Mouse (Mus musculus): ENCODE results near the gene Platr17. TPM values are rescaled to one million over a fixed set of nuclear protein-coding genes. Genes with fewer than 3 reads are reported as not detected.
A peak's percentile ranks its signal among the peaks of the same experiment; 100 is the strongest.
"Not testable (repeated sequence)": the region's sequence is repeated elsewhere in the genome, so short reads cannot be mapped to it uniquely, and the experiment has no call there.

The Platr17 gene
- total and polyA plus RNA-seq, 3 experiments, result not detected

DNA sequence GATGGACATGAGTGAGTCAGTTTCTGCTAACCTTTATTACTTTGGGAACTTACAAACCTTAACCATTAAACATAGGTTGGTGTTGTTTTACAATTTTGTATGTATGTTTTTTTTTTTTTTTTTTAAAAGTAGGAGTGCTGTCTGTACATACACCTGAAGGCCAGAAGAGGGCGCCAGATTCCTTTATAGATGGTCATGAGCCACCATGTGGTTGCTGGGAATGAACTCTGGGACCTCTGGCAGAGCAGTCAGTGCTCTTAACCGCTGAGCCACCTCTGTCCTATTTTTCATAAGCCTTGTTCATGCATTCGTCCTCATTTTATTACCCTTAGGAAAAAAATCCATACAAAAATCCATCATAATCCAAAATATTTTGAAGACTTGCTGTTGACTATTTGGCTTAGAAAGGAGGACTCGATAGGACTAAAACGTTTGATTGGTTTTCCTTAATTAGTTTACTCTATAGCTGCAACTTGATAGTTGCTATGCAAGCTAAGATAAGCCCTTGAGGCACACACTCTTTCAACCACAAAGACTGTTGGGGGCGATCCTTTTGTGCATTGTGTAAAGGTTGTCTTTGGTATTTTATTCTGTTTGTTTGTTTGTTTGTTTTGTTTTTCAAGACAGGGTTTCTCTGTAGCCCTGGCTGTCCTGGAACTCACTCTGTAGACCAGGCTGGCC, 7.7 kb upstream of the Platr17 start:
- Histone ChIP-seq H3K9ac (ENCODE audit: control insufficient read depth, low read depth, low read length, poor library complexity, severe bottlenecking) (peak overlapping the region; percentile 58), H3K4me3 (ENCODE audit: control insufficient read depth in 1 of 2, insufficient read depth in 1 of 2, low read depth in 2 of 2, low read length in 2 of 2) (peak overlapping the region; percentile 28 to 36), H3K27me3 (ENCODE audit: control insufficient read depth in 1 of 2, insufficient read depth in 2 of 2, low read length in 2 of 2) (no peaks in the 10 kb centered on the region), H3K4me1 (ENCODE audit: control insufficient read depth in 1 of 2, insufficient read depth in 2 of 2, low read length in 2 of 2) (peaks cover 13 to 32% of the 10 kb centered on the region in 2 experiments), H3K79me2 (ENCODE audit: control insufficient read depth, insufficient read depth, low read length, poor library complexity) (no peaks in the 10 kb centered on the region), H3K27ac (ENCODE audit: control insufficient read depth, low read depth, low read length) (peak overlapping the region; percentile 76), H3K36me3 (ENCODE audit: control insufficient read depth in 1 of 2, insufficient read depth in 2 of 2, low read length in 2 of 2) (peaks cover 0 to 14% of the 10 kb centered on the region in 2 experiments; a peak in 2 of 4 replicates), H3K9me3 (replicated peaks; ENCODE audit: insufficient read depth, low read length) (no peaks in the 10 kb centered on the region)
- peak; percentile 91 for DNase-seq (ENCODE audit: low read depth, low spot score)
- TF ChIP-seq ZC3H11A (IDR thresholded peaks at IDR 0.05; ENCODE audit: low read depth, low read length) (peak; percentile 79), MAZ (IDR thresholded peaks at IDR 0.05; ENCODE audit: low read depth, low read length) (no peak), USF1 (IDR thresholded peaks at IDR 0.05; ENCODE audit: low read depth, low read length) (peak; percentile 42; the same call in 1 of the 2 replicates), ZNF384 (IDR thresholded peaks at IDR 0.05; ENCODE audit: low read depth, low read length) (peak; percentile 93), CHD2 (IDR thresholded peaks at IDR 0.05; ENCODE audit: low read length) (no peak), POLR2AphosphoS5 (IDR thresholded peaks at IDR 0.05; ENCODE audit: borderline replicate concordance, low read depth, low read length) (no peak), BHLHE40 (IDR thresholded peaks at IDR 0.05; ENCODE audit: borderline replicate concordance, low read depth, low read length) (no peak), CTCF (IDR thresholded peaks at IDR 0.05 in 2 of 3, conservative IDR thresholded peaks at IDR 0.05 in 1 of 3; ENCODE audit: control insufficient read depth in 1 of 3, insufficient read depth in 1 of 3, low read depth in 2 of 3, low read length in 3 of 3, poor library complexity in 1 of 3, severe bottlenecking in 1 of 3) (peak; percentile 64 to 84 (median 68)), MYB (IDR thresholded peaks at IDR 0.05; ENCODE audit: low read depth, low read length) (no peak), SIN3A (IDR thresholded peaks at IDR 0.05; ENCODE audit: low read length) (peak; percentile 89; the same call in 1 of the 2 replicates), GATA1 (IDR thresholded peaks at IDR 0.05; ENCODE audit: low read depth, low read length) (peak; percentile 69), MXI1 (IDR thresholded peaks at IDR 0.05; ENCODE audit: low read depth, low read length) (peak; percentile 87), E2F4 (IDR thresholded peaks at IDR 0.05; ENCODE audit: borderline replicate concordance, low read depth, low read length) (no peak), POLR2AphosphoS2 (IDR thresholded peaks at IDR 0.05; ENCODE audit: low read length) (no peak), MAX (IDR thresholded peaks at IDR 0.05; ENCODE audit: low read length) (peak; percentile 64; the same call in 1 of the 2 replicates), SMC3 (IDR thresholded peaks at IDR 0.05; ENCODE audit: low read depth, low read length) (peak; percentile 79), HCFC1 (IDR thresholded peaks at IDR 0.05; ENCODE audit: low read depth, low read length) (peak; percentile 54), MYC (IDR thresholded peaks at IDR 0.05; ENCODE audit: low read depth, low read length) (peak; percentile 98), EP300 (IDR thresholded peaks at IDR 0.05; ENCODE audit: low read depth in 1 of 2, low read length in 2 of 2) (no peak), RAD21 (IDR thresholded peaks at IDR 0.05; ENCODE audit: low read depth, low read length) (peak; percentile 81)

DNA sequence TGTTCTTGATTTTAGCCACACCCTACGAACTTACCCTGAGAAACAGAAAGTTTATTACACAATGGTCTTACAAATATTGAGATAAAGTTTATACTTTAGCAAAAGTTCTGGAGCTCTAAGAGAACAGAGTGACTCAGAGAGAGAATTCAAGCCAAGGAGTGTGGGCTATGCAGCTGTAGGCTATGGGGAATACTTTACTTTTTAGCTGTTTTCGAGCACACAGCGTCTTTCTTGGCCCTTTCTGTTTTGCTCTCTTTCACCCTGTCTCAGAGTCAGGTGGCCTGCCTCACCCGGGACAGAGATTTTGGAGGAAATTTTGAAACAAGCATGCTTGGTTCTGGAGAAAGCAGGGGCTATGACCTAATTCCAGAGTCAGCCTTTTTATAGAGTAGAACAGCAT, 6.7 kb upstream of the Platr17 start:
- TF ChIP-seq MXI1 (IDR thresholded peaks at IDR 0.05; ENCODE audit: low read depth, low read length), result 0 out of 2 replicates have a peak, but pooled peaks have one; percentile 24
- not testable (repeated sequence) for H3K79me2 ChIP-seq (ENCODE audit: control insufficient read depth, insufficient read depth, low read length, poor library complexity); H3K27me3 ChIP-seq (ENCODE audit: control insufficient read depth in 1 of 2, insufficient read depth in 2 of 2, low read length in 2 of 2); DNase-seq (ENCODE audit: low read depth, low spot score); H3K9me3 ChIP-seq (replicated peaks; ENCODE audit: insufficient read depth, low read length)
- H3K4me1 ChIP-seq (ENCODE audit: control insufficient read depth in 1 of 2, insufficient read depth in 2 of 2, low read length in 2 of 2), result peaks cover 16 to 36% of the 10 kb centered on the region in 2 experiments
- peak overlapping the region; percentile 76 for H3K27ac ChIP-seq (ENCODE audit: control insufficient read depth, low read depth, low read length)
- peaks cover 0 to 21% of the 10 kb centered on the region in 2 experiments; a peak in 2 of 4 replicates for H3K36me3 ChIP-seq (ENCODE audit: control insufficient read depth in 1 of 2, insufficient read depth in 2 of 2, low read length in 2 of 2)
- peak overlapping the region; percentile 58 for H3K9ac ChIP-seq (ENCODE audit: control insufficient read depth, low read depth, low read length, poor library complexity, severe bottlenecking)
- H3K4me3 ChIP-seq (ENCODE audit: control insufficient read depth in 1 of 2, insufficient read depth in 1 of 2, low read depth in 2 of 2, low read length in 2 of 2), result peak overlapping the region; percentile 37 to 44
